Mouse (Mus musculus): ENCODE measurements at regions not wholly inside any gene's neighbourhood (a gene's known extent, or its start where the extent isn't known, plus 50 kb on each side); places are given as distances from the start of the nearest gene placed in this dataset.

DNA sequence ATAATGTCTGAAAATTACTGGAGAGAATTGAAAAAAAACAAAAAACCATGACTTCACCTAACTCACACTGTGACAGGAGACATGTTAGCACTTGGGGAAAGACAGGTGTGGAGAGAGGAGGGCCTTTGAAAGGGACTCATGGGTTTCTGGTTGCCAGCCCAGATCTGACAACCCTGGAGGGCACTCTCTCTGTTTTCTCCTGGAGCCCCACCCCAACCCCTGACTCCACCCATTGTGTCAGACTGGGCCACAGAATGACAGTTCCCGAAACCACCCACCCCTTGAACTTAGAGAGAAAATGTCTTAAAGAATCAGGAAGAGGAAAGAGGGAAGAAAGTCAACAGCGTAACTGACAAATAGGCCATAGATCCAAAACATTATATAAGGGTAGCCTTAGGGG lies 197.4 kb upstream of the Rreb1 start:
- TF ChIP-seq POLR2A (IDR thresholded peaks at IDR 0.05; ENCODE audit: control insufficient read depth, low read depth, low read length) (no peak), CTCF (IDR thresholded peaks at IDR 0.05; ENCODE audit: control insufficient read depth, insufficient read depth, insufficient replicate concordance, low read depth, low read length) (no peak)

Measured in testis, adult 2 months (tissue).